Mouse (Mus musculus) lung, embryonic 14.5 days (tissue): ENCODE data around the gene Casr. TPM values are rescaled to one million over a fixed set of nuclear protein-coding genes. Genes with fewer than 3 reads are reported as not detected.

ENCODE experiments used
- ATAC-seq: fragments of 200-750 bp; cut with Nextera tagmentation; 2 replicates; pipeline ENCODE4 v1.8.0; 2017; ENCODE audit warnings: mild to moderate bottlenecking, moderate TSS enrichment, moderate library complexity; ENCODE audit not compliant: insufficient read depth
- DNase-seq: peaks from one replicate; pipeline ENCODE4 v3.0.0-alpha.2; 2015
- H3K27ac ChIP-seq: fragments of 300-500 bp; sonication (generic); 2 replicates; pipeline ENCODE4 v1.5.1; 2014; ENCODE audit warnings: low read depth, mild to moderate bottlenecking, moderate library complexity
- H3K27me3 ChIP-seq: fragments of 300-500 bp; sonication (generic); 2 replicates; pipeline ENCODE4 v1.6.1; 2014; ENCODE audit warnings: low read length, control low read depth; ENCODE audit not compliant: insufficient read depth
- H3K36me3 ChIP-seq: fragments of 300-500 bp; sonication (generic); 2 replicates; pipeline ENCODE4 v1.6.1; 2014; ENCODE audit warnings: control low read depth; ENCODE audit not compliant: insufficient read depth
- H3K4me1 ChIP-seq: fragments of 300-500 bp; sonication (generic); 2 replicates; pipeline ENCODE4 v1.6.1; 2014; ENCODE audit warnings: antibody characterized with exemption, control low read depth; ENCODE audit not compliant: insufficient read depth
- H3K4me2 ChIP-seq: fragments of 300-500 bp; sonication (generic); 2 replicates; pipeline ENCODE4 v1.6.1; 2014; ENCODE audit warnings: mild to moderate bottlenecking
- H3K4me3 ChIP-seq: fragments of 300-500 bp; sonication (generic); 2 replicates; pipeline ENCODE4 v1.5.1; 2014; ENCODE audit warnings: low read depth, low read length
- H3K9ac ChIP-seq: fragments of 300-500 bp; sonication (generic); 2 replicates; pipeline ENCODE4 v1.6.1; 2014
- H3K9me3 ChIP-seq: fragments of 300-500 bp; sonication (generic); 2 replicates; pipeline ENCODE4 v1.6.1; 2016; ENCODE audit warnings: low read depth, low read length, control low read depth
- CTCF ChIP-seq: IDR thresholded peaks from 2 replicates; pipeline ENCODE4 v1.5.1; 2016; ENCODE audit warnings: antibody characterized with exemption, low read depth
- WGBS: fragments of 180-500 bp; shearing (Covaris S2); extraction: QIAGEN DNeasy Blood & Tissue Kit; methylation state at CpG from one replicate; pipeline ENCODE4 v1.1.7; 2014; 5-methylcytosine and 5-hydroxymethylcytosine counted together
- polyA plus RNA-seq: library from polyadenylated mRNA; unstranded; fragments of >200 nt; fragmentation: Nextera tagmentation; extraction: Ambion mirVana; gene quantifications from 2 replicates; pipeline ENCODE4 v1.2.1, GENCODE M21; 2014

The Casr gene
- polyA plus RNA-seq, 1 experiment from 2014 or later = not detected

DNA sequence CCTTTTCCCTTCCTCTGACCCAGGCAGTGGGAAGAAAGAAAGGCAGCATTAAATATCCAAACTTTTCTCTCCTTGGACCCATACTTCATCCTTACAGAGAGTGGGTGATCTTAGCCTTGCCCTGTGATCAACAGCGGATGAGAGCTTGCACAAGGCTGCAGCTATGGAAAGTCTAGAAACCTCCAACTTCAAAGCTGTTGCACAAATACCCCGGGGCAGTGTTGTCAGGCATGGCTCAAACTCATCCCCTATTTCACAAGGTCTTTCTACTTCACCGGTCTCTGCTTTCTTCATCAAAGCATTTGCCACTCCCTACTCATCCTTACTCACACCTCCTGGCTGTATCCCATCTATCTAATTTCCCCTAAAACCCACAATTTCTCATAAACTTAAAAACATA, 96.5 kb downstream of the Casr start:
- no peak for TF ChIP-seq CTCF
- Histone ChIP-seq H3K4me3 (no peak overlapping the region), H3K27me3 (no peaks in the 10 kb centered on the region), H3K27ac (no peak overlapping the region), H3K4me2 (no peak overlapping the region), H3K36me3 (no peaks in the 10 kb centered on the region), H3K4me1 (no peaks in the 10 kb centered on the region), H3K9ac (no peak overlapping the region), H3K9me3 (no peaks in the 10 kb centered on the region)
- DNase-seq (no peak), ATAC-seq (no peak)
- 80% methylated on average over 3 of the region's 3 CpGs for WGBS

DNA sequence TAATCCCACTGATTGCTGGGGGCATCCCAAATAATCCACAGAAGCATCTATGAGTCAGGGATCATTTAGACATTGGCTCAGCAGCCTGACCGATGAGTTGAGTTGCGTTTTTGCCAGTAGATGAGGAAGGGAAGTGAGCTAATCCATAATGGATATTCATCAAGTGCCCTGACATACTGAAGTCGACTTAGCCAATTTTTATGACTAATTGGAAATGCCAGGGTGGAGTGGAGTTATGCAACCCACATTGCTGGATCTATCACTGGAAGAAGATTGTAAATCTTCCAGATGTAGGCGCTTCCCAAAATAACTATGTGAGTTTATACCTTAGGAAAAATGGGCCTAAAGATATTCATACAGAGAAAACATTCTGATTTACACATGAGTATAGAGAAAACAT, 97.9 kb downstream of the Casr start:
- ATAC-seq (no peak), DNase-seq (no peak)
- Histone ChIP-seq H3K4me1 (no peaks in the 10 kb centered on the region), H3K27ac (no peak overlapping the region), H3K4me3 (no peak overlapping the region), H3K9me3 (no peaks in the 10 kb centered on the region), H3K36me3 (no peaks in the 10 kb centered on the region), H3K27me3 (no peaks in the 10 kb centered on the region), H3K9ac (no peak overlapping the region), H3K4me2 (no peak overlapping the region)
- WGBS = 77% methylated on average over 4 of the region's 4 CpGs
- no peak for TF ChIP-seq CTCF

DNA sequence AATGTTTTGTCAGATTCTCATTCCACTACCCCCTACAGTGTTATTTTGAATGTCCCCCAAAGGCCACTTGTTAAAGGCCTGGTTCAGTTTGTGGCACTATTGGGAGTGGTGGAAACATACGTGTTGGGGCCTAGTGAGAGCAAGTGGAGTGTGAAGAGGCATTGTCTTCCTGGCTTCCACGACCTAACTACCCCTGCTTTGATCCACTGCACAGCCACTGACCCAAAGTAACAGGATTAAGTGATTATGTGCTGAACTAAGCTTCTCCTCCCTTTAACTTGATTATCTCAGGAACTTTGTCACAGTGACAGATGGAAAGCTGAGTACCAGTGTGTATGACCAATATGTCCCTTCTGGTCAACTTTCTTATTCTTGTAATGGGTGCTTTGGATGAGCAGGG, 101.5 kb downstream of the Casr start:
- no peaks in the 10 kb centered on the region for H3K36me3 ChIP-seq
- TF ChIP-seq CTCF = no peak
- H3K27me3 ChIP-seq = no peaks in the 10 kb centered on the region
- H3K9me3 ChIP-seq = no peaks in the 10 kb centered on the region
- no peaks in the 10 kb centered on the region for H3K4me1 ChIP-seq
- 49% methylated on average over 2 of the region's 2 CpGs for WGBS
- no peak overlapping the region for H3K4me3 ChIP-seq
- no peak overlapping the region for H3K27ac ChIP-seq
- ATAC-seq (no peak), DNase-seq (no peak)
- H3K9ac ChIP-seq = no peak overlapping the region
- no peak overlapping the region for H3K4me2 ChIP-seq

- no peak for DNase-seq
- Histone ChIP-seq H3K4me3 (no peak within 1 kb of the TSS), H3K4me1 (no peaks in the 10 kb centered on the region), H3K27ac (no peak within 1 kb of the TSS), H3K36me3 (no peaks in the 10 kb centered on the region), H3K9ac (no peak within 1 kb of the TSS), H3K4me2 (no peak within 1 kb of the TSS), H3K9me3 (no peaks in the 10 kb centered on the region), H3K27me3 (no peaks in the 10 kb centered on the region)
- ATAC-seq = no peak
- no peak for TF ChIP-seq CTCF
- WGBS = 73% methylated on average over 4 of the region's 4 CpGs
Measured at GRCm38 (mm10) chr16:36455342-36455802, 106.6 kb downstream of the Casr start, which contains the start of gene Stfa3. Gene Stfa3 (minus strand): TSS chr16:36455392.

Other genes with a start within 250 kb of the Casr start
- not detected in 2 replicates for gene BC117090, start 227.8 kb downstream of the Casr start, polyA plus RNA-seq
- gene BC100530, start 194.4 kb downstream of the Casr start, polyA plus RNA-seq = 4.2 TPM in 1 of 2 replicates, not detected in the other
- gene Stfa2, start 153.7 kb downstream of the Casr start, polyA plus RNA-seq = not detected in 2 replicates
- gene Stfa3, start 106.7 kb downstream of the Casr start, polyA plus RNA-seq = 1.5 TPM in 1 of 2 replicates, not detected in the other
- 2.1 and 2.2 TPM in 2 replicates for gene Cd86, start 103.9 kb upstream of the Casr start, polyA plus RNA-seq
- 4.3 and 4.6 TPM in 2 replicates for gene Ildr1, start 131.8 kb upstream of the Casr start, polyA plus RNA-seq
- 28.1 and 33.2 TPM in 2 replicates for gene Slc15a2, start 222.8 kb upstream of the Casr start, polyA plus RNA-seq